Mouse (Mus musculus): Measurements from ENCODE around the gene Map3k21.

Gene Map3k21

DNA sequence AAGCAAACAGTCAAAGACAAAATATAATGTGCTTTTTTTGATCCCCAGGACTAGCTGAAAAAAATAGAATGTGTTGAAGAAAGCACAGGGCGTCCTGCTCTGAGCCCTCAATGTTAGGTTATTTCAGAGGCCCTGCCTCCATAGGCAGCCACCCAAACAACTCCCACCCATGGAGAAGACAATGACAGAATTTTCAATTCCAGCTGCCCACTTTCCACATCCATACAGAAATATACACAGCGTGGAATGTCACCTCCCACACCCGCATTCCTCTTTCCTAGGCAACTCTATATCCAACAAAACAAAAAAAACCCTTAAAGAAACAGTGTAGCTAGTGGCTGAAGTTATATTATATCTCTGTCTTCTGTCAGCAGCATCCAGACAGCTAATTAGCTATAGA lies 61.1 kb downstream of the Map3k21 start:
- no peak for DNase-seq (ENCODE audit: low spot score in 2 of 2)

DNA sequence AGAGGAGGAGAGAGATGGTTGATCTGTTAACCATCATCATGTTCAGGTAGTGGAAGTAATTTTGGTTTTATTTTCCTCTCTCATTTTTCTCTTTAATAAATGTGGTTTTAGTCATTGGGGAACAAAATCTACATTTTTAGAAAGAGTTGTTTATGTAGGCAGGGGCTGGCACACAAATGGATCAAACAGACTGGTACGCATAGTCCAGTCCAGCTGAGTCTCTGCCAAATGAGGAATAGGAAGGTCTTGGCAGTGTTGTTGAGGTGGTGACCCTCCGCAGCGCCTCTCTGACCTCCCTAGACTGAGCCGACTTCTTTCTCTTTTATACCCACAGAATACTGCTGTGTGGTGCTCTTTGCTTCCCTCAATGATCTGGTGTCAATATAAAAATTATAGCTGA lies 65.7 kb downstream of the Map3k21 start:
- no peak for DNase-seq (ENCODE audit: low spot score in 2 of 2)

DNA sequence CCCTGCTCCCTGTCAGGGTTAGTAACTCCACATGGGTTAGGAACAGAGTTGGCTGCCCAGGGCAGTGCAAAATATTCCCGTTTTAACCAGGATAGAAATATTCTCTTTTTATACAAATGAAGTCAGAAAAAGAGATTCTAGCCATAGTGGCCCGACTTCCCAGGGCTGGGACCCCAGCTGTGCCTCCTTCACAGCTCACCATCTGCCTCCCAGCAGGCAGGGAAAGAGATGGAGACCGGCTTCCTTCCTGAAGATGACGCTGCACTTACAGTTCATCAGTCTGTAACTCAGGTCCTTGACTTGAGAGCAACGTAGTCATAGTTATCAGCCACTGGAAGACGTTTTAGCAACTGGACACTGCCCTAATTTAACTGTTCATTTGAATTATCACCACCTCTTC lies 70.6 kb downstream of the Map3k21 start:
- DNase-seq (ENCODE audit: low spot score in 2 of 2) = no peak

DNA sequence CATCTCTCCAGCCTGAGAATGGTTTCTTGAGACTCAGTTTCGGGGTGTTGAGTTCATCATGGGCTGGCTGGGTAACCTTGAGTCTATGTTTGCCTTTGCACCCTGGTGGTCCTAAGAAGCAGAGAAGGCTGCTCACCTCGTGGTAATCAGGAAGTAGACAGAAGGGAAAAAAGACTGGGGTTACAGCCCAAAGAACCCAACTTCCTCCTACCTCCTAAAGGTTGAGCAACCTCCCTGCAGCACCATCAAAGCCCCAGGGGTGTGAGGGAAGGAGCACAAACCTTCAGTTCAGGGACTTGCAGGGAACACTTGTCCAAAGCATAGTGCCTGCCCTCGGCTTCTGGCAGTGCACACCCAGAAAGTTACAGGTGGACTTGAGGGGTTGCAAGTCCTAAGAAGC lies 73.3 kb downstream of the Map3k21 start:
- no peak for DNase-seq (ENCODE audit: low spot score in 2 of 2)

DNA sequence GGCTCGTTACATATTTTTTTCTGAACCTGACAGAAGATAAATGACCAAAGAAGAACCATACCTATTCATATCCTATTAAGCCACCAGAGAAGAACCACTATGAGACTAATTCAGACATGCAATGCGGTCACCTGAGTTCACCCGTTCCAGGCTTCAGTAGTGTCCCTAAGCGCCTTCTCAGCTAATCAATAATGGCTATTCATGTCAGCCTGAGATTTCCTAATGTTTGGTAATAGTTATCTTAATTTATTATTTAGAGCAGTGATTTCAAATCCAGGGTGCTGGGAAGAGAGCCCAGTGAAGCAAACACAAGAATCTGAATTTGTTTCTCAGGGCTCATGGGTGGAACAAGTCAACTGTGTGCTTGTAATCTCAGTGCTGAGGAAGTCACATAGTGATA lies 73.9 kb downstream of the Map3k21 start:
- no peak for DNase-seq (ENCODE audit: low spot score in 2 of 2)

DNA sequence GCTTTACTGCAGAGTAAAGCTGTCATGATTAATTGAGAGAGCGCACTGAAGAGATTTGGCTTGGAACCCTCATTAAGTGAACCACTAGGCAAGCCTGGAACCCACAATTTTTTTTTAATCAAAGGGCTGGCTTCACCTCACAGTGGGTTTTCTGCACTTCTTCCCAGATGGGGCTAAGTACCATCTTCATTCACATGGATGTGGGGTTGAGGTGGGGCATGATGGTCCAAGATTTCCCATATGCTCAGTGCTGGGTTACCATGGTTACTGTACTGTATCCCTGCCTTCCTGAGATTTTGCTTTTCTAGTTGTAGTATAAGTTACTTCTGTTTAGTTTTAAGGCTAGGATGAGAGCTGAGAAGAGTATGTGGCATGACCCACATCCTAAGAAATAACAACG lies 75.1 kb downstream of the Map3k21 start:
- DNase-seq (ENCODE audit: low spot score in 2 of 2) = no peak

DNA sequence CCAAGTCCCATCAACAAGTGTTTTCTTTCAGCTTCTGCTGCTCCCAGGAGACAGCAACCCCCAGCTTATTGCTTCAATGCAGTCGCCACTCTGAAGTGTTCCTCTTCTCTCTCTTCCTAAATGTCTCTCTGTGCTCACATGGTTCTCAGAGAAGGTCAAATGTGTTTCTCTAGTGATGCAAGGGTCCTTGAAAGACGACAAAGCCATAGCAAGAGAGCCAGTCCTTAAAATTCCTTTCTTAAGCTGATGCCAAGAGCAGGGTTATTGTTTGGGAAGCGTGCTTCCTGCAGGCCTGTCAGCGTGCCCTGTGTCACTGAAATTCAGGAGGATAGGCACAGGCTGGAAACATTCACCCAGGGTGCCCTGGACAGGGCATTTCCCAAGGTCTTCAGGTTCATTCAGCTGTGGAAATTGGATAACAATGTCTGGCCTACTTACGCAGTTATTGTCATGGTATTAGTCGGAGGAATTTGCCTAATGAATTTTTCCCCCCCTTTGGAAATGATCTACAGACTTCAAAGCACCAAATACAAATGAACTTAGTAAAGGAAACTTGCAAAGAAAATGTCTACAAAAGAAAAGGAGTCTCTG lies 76.8 kb downstream of the Map3k21 start:
- no peak for DNase-seq (ENCODE audit: low spot score in 2 of 2)

DNA sequence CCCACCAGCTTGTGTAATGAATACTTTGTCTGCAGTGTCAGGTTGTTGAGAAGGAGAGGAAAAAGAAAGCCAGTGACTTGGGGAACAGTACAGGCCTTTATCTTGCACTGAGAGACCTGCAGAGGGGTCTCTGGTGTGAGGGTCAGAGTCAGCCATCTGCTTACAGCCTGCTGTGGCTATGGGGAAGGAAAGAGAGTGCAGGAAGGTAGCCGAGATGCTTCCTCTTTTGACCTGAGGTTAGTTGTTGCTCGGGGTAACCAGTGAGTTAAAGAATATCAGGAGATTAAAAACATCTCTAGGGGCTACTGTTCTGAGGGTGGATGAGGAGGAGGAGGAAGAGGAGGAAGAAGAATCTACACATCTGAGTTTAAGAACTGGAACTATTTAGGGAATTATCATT lies 77.7 kb downstream of the Map3k21 start:
- DNase-seq (ENCODE audit: low spot score in 2 of 2) = no peak

DNA sequence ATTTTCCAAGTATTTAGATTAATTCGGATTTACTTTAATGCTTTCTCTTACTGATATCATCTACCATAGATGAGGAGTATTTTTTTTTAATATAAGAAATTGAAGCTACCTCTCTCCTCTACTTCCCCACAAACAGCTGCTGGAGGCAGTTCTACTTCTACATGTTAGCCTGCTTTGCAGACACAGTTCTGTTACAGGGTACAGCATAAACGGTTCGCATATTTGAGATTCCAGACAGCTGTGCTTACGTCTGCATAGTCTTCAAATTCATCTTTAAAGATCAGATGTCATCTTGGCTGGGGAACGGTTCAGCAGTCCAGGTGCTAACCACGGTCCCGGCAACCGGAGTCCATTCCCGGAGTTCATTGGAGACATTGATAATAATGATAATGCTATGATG lies 83.4 kb downstream of the Map3k21 start:
- no peak for DNase-seq (ENCODE audit: low spot score in 2 of 2)

DNA sequence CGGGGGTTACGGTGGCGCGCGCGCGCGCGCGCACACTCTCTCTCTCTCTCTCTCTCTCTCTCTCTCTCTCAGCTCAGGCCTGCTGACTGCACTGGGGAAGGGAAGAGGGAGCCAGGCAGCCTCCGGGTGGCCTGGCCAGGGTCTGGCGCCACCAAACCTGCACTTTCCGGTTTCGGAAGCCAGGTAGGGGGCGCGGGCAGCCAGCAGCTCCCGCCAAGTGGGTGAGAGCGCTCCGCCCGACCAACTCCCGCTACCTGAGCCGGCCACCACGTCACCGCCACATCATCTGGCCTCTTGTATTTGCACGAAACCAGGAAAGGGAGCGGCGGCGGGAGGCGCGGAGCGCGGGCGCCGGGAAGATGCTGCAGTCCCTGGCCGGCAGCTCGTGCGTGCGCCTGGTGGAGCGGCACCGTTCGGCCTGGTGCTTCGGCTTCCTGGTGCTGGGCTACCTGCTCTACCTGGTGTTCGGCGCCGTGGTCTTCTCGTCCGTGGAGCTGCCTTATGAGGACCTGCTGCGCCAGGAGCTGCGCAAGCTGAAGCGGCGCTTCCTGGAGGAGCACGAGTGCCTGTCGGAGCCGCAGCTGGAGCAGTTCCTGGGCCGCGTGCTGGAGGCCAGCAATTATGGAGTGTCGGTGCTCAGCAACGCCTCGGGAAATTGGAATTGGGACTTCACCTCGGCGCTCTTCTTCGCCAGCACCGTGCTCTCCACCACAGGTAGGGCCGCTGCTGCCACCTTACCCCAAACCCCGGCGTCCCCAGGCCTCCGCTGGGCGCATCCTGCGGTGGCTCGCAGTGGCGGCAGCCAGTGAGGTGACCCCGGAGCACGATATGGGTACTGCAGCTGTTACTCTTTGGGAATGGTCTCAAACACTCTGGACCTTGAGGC lies 85.1 kb downstream of the Map3k21 start, which contains the start of gene Kcnk1:
TSS of gene Kcnk1 (plus strand) at position 70 of the 886 bp plus-strand sequence.
- no peak for DNase-seq (ENCODE audit: low spot score in 2 of 2)

DNA sequence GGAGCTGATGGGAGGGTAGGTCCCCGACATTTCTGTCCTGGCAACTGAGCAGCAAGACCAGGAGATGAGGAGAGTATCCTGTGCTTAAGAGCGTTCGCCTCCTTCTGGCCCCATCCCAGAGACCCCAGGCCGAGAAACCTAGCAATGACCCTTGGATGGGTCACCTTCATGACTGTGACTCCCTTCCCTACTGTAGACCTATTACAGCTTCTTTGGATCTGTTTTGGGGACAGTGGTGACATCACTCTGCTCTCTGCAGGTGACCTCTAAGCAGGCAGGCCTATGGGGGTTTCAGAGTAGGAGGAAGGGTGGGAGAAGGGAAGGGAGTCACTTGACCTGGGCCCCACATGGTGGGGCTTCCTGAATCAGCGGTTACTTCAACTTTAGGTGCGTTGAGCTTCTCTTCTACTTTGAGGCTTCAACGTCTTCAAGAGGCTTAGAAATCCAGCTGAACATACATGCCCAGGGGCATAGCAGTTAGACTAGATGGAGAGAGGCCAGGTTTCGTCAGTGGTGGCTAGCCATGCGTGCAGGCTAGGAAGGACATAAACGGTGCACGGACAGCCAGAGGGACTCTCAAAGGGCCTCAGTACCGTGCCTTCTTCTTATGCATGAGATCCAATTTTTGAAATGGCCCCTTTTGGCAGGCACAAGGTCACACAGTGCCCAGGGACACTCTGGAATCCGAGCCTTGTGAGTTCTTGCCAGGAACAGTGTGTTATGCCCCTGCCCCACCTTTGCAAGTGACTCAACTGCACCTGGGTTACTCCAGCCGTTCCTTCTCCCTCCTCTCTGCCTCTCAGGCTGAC lies 86.0 kb downstream of the Map3k21 start:
- no peak for DNase-seq (ENCODE audit: low spot score in 2 of 2)

DNA sequence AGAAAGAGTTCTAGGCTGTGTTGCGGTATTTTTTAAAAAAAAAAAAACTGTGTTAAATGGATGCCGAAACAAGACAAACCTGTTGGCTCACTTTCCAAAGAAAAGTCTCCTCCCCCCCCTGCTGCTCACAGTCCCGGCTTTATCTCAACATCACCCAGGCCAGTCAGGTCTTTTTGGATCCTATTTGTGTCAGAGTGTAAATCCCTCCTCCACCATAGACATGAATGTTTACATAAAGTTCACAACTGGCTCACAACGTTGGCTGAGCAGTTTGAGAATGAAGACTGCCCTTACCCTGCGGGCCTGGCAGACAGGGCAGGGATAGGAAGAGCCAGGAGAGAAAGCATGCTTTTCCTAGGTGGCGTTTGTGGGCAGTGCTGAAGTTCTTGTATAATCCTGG lies 86.7 kb downstream of the Map3k21 start:
- no peak for DNase-seq (ENCODE audit: low spot score in 2 of 2)

Measured in heart, adult 9 months (tissue).